Mouse (Mus musculus) bone marrow macrophage, adult 2 months (primary cell): ENCODE data around the gene Adamts9. TPM values are rescaled to one million over a fixed set of nuclear protein-coding genes. Genes with fewer than 3 reads are reported as not detected.

Source experiments
- H3K27ac ChIP-seq: 2 replicates; pipeline ENCODE4 v1.5.1; 2012; ENCODE audit warnings: low read depth, low read length; ENCODE audit not compliant: insufficient read depth
- H3K4me1 ChIP-seq: 2 replicates; pipeline ENCODE4 v1.6.1; 2012; ENCODE audit warnings: low read length; ENCODE audit not compliant: control insufficient read depth, insufficient read depth
- H3K4me3 ChIP-seq: 2 replicates; pipeline ENCODE4 v1.5.1; 2012; ENCODE audit warnings: mild to moderate bottlenecking, low read length, moderate library complexity; ENCODE audit not compliant: insufficient read depth
- CTCF ChIP-seq: IDR thresholded peaks from 2 replicates; pipeline ENCODE4 v1.5.1; 2012; ENCODE audit warnings: low read depth, mild to moderate bottlenecking, low read length, moderate library complexity
- POLR2A ChIP-seq: IDR thresholded peaks from 2 replicates; pipeline ENCODE4 v1.6.1; 2012; ENCODE audit warnings: mild to moderate bottlenecking, low read depth, low read length, borderline replicate concordance
- polyA plus RNA-seq: library from polyadenylated mRNA; stranded (reverse); fragments of >200 nt; gene quantifications from 2 replicates; pipeline ENCODE4 v1.2.4, GENCODE M21; 2012; ENCODE audit not compliant: missing spikeins, insufficient read depth, insufficient read length

Gene Adamts9
- polyA plus RNA-seq, 1 experiment = not detected

DNA sequence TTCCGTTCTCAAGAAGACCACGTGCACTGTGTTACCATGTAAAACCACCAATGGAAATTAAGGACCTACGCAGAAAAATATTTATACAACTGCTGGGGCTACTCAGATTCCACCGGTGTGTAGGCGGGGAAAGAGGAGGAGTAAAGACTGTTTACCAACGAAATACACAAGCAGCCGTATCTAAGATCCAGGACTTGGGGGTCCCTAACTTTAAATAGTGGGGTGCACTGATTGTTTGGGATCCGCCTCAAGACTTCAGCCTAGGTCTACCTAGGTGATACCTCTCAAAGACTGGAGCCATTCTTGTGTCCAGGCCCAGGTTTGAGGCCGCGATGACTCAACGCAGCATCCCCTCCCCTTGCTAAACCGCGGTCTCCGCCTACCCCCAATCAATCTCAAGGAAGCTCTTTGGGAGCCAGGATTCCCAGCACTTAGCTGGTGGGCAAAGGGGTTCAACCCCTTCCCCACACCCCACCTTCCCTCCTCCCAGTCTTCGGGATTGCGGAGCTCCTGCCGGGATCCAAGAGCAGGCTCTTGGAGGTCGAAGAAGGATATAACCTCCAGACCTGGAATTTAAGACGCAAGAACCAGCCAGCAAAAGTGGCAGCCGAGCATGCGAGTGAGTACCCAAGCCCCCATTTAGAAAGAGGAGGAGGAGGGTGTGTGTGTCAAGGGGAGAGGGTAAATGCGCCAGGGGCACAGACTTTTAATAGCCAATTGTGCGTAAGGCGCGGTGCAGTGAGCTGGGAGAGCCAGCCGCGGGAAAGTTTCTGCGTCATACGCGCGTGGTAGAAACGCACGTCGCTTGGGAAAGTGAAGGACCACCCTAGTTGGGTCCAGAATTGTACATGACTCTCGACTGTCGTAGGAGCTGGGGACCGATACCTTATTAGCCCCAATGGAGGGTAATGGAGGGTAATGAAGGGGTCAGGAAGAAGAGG, 2.8 kb downstream of the Adamts9 start:
- H3K4me1 ChIP-seq = no peaks in the 10 kb centered on the region
- no peak overlapping the region for H3K27ac ChIP-seq
- TF ChIP-seq POLR2A = no peak
- no peak overlapping the region for H3K4me3 ChIP-seq

DNA sequence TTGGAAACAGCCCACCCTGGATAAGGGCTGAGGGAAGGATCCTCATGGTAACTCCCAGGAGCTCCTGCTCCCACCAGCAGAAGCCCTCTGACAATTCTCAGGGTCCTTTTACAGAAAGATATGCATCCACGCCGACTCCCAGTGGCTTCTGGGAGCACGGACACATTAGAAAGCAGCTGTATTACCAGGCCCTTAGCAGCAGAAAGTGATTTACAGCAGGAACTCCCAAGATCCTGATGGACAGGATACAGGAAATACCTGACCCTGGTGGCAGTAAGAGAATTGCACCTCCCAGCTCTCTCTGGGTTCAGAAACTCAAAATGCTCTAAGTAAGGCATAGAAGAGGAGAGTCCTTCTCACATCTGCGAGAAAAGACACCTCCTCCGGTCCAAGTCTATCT, 15.0 kb downstream of the Adamts9 start:
- H3K4me1 ChIP-seq = no peaks in the 10 kb centered on the region
- TF ChIP-seq POLR2A = no peak
- TF ChIP-seq CTCF = no peak
- H3K27ac ChIP-seq = no peak overlapping the region
- H3K4me3 ChIP-seq = no peak overlapping the region

- Histone ChIP-seq H3K4me1 (no peaks in the 10 kb centered on the region), H3K4me3 (no peak overlapping the region), H3K27ac (no peak overlapping the region)
- TF ChIP-seq POLR2A (no peak), CTCF (no peak)
Observed at GRCm38 (mm10) chr6:92924536-92924935, 18.8 kb downstream of the Adamts9 start.

GRCm38 (mm10) chr6:92921843-92922242, 21.4 kb downstream of the Adamts9 start:
- Histone ChIP-seq H3K4me3 (no peak overlapping the region), H3K4me1 (no peaks in the 10 kb centered on the region), H3K27ac (no peak overlapping the region)
- no peak for TF ChIP-seq CTCF
- TF ChIP-seq POLR2A = no peak

GRCm38 (mm10) chr6:92920938-92921689, 22.2 kb downstream of the Adamts9 start:
- no peak overlapping the region for H3K27ac ChIP-seq
- no peak overlapping the region for H3K4me3 ChIP-seq
- TF ChIP-seq POLR2A (no peak), CTCF (no peak)
- no peaks in the 10 kb centered on the region for H3K4me1 ChIP-seq

- Histone ChIP-seq H3K4me1 (no peaks in the 10 kb centered on the region), H3K27ac (no peak overlapping the region), H3K4me3 (no peak overlapping the region)
- no peak for TF ChIP-seq POLR2A
- TF ChIP-seq CTCF = no peak
Observed at GRCm38 (mm10) chr6:92910611-92911010, 32.7 kb downstream of the Adamts9 start.

- H3K4me3 ChIP-seq = no peak overlapping the region
- H3K27ac ChIP-seq = no peak overlapping the region
- TF ChIP-seq POLR2A = no peak
- TF ChIP-seq CTCF = no peak
- no peaks in the 10 kb centered on the region for H3K4me1 ChIP-seq
Observed at GRCm38 (mm10) chr6:92909361-92909760, 33.9 kb downstream of the Adamts9 start.

GRCm38 (mm10) chr6:92905922-92906321, 37.4 kb downstream of the Adamts9 start:
- no peak for TF ChIP-seq CTCF
- TF ChIP-seq POLR2A = no peak
- H3K4me1 ChIP-seq = no peaks in the 10 kb centered on the region
- H3K27ac ChIP-seq = no peak overlapping the region
- H3K4me3 ChIP-seq = no peak overlapping the region

DNA sequence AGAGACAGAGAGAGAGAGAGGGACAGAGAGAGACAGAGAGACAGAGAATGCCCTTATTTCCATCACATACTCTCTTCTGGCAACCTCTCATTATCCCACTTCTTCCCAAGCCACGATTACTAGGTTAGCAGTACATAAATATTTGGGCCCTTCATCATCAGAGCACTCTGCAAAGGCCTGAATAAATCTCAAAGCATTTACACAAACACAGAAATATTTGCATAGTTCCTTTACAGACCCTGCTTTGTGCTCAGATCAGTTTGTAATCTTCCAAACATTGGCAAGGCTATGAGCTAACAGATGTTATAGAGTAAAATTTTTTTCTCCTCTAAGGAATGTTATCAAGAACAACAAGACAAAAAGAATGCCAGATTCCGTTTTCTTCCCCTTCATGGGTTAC, 38.8 kb downstream of the Adamts9 start:
- TF ChIP-seq CTCF (no peak), POLR2A (no peak)
- H3K4me3 ChIP-seq = no peak overlapping the region
- no peak overlapping the region for H3K27ac ChIP-seq
- no peaks in the 10 kb centered on the region for H3K4me1 ChIP-seq

- TF ChIP-seq POLR2A (no peak), CTCF (no peak)
- H3K4me1 ChIP-seq = no peaks in the 10 kb centered on the region
- H3K27ac ChIP-seq = no peak overlapping the region
- no peak overlapping the region for H3K4me3 ChIP-seq
Observed at GRCm38 (mm10) chr6:92904037-92904436, 39.3 kb downstream of the Adamts9 start.
